Comparison of ENCODE assay signal across 14 mouse cellular contexts in the genomic region with DNA sequence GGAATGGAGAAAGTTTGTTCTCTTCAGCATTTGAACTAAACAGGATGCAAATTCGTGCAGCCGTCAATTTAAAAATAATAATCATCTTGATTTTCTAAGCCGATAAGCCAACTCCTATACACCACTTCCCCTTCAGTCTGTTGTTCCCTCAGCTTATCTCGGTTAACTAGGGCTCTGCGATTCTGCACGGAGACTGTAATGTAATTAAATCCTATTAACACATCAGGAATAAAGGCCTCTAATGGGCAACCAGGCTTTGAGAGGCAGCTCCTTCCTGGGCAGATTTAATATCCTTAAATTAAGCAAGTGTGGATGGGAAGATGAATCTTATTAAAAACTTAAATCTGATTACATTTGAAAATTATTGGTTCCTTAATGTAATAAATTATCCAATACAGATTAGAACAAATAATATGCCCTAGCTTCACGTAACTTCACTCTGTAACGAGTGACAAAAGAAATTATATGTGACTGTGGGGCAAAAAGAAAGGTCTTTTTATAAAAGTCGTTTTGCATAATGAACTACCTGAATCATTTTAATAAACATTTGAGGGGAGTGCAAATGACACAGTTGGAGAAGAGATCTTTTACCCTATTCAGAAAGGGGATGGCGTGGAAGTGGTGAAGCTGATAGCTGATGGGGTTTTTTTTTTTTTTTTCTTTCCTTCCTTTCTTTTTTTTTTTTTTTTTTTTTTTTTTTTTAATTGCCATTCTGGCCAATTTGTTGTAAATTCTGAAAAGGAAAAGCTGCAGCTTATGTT.
A peak's percentile ranks its signal among the peaks of the same experiment; 100 is the strongest.
DNase-seq lines count a peak whose midpoint lies in the region; ATAC-seq lines count a peak whose summit lies in the region.
"Had no signal": no experiment of that assay in that cellular context is flagged by ENCODE, and none has a peak within 500 bp of the region (broad histone marks: within the 10 kb centered on the region; RNA-seq: fewer than 3 reads in every experiment).

No protein-coding gene starts in this region.

- H3K27me3 ChIP-seq in neural tube, embryonic 11.5 days (ENCODE audit: control insufficient read depth, insufficient read depth, low read length): no peaks in the 10 kb centered on the region
- no peaks in the 10 kb centered on the region for H3K27me3 ChIP-seq in hindbrain, embryonic 12.5 days
- peaks cover 4% of the 10 kb centered on the region; the same call in 1 of the 2 replicates for H3K27me3 ChIP-seq in midbrain, embryonic 14.5 days (ENCODE audit: control insufficient read depth, insufficient read depth, low read length)
- H3K27me3 ChIP-seq: liver, embryonic 12.5 days had no signal

- no peaks in the 10 kb centered on the region for H3K36me3 ChIP-seq in neural tube, embryonic 11.5 days (ENCODE audit: control insufficient read depth, insufficient read depth, low read length)
- H3K36me3 ChIP-seq in hindbrain, embryonic 12.5 days: no peaks in the 10 kb centered on the region
- no peaks in the 10 kb centered on the region for H3K36me3 ChIP-seq in midbrain, embryonic 14.5 days (ENCODE audit: control insufficient read depth, insufficient read depth, low read length)
- H3K36me3 ChIP-seq: liver, embryonic 12.5 days had no signal

- H3K9ac ChIP-seq in neural tube, embryonic 11.5 days (ENCODE audit: low read length): no peak overlapping the region
- H3K9ac ChIP-seq in hindbrain, embryonic 12.5 days: no peak overlapping the region
- no peak overlapping the region for H3K9ac ChIP-seq in midbrain, embryonic 14.5 days (replicated peaks; ENCODE audit: low read length)
- H3K9ac ChIP-seq: liver, embryonic 12.5 days had no signal

- no peak for DNase-seq in neural tube, embryonic 11.5 days (ENCODE audit: low spot score)
- DNase-seq in neural tube, embryonic 10.5 days (ENCODE audit: extremely low spot score, low spot score): no peak
- DNase-seq in midbrain, embryonic 14.5 days: peak; percentile 66
- DNase-seq in right cerebral cortex, postnatal 10 days (ENCODE audit: low spot score in 2 of 2): no peak
- no peak for DNase-seq in right cerebral cortex, postnatal 25 days
- no peak for DNase-seq in gastrocnemius, postnatal 25 days
- DNase-seq: adrenal gland, postnatal 36 days; kidney, postnatal 10 days; thymus, postnatal 14 days had no signal

- H3K4me1 ChIP-seq in neural tube, embryonic 11.5 days (ENCODE audit: control insufficient read depth, insufficient read depth, low read length): no peaks in the 10 kb centered on the region
- H3K4me1 ChIP-seq in hindbrain, embryonic 12.5 days: peaks cover 7% of the 10 kb centered on the region
- peaks cover 16% of the 10 kb centered on the region for H3K4me1 ChIP-seq in midbrain, embryonic 14.5 days (ENCODE audit: control insufficient read depth, insufficient read depth, low read length)
- H3K4me1 ChIP-seq: liver, embryonic 12.5 days had no signal

- ATAC-seq in neural tube, embryonic 11.5 days (ENCODE audit: insufficient read depth, low FRiP score, low TSS enrichment): peak; percentile 36; the same call in 1 of the 2 replicates
- ATAC-seq in hindbrain, embryonic 12.5 days (ENCODE audit: low FRiP score): peak; percentile 60
- ATAC-seq in midbrain, embryonic 14.5 days (ENCODE audit: low FRiP score, low TSS enrichment): peak; percentile 53; the same call in 1 of the 2 replicates
- no peak for ATAC-seq in monocyte, adult 5-6 weeks (replicated peaks; ENCODE audit: insufficient number of reproducible peaks, low FRiP score, low TSS enrichment, poor library complexity, severe bottlenecking)
- ATAC-seq: intestine, embryonic 16.5 days; liver, embryonic 12.5 days; lung, postnatal 0 days had no signal

- H3K4me2 ChIP-seq in neural tube, embryonic 11.5 days (ENCODE audit: low read depth): no peak overlapping the region
- no peak overlapping the region for H3K4me2 ChIP-seq in hindbrain, embryonic 12.5 days (replicated peaks)
- peak overlapping the region; percentile 44 for H3K4me2 ChIP-seq in midbrain, embryonic 14.5 days (ENCODE audit: low read length)
- H3K4me2 ChIP-seq: liver, embryonic 12.5 days had no signal

- 35% methylated on average over 10 of the region's 10 CpGs for WGBS in neural tube, embryonic 11.5 days
- 34% methylated on average over 10 of the region's 10 CpGs for WGBS in hindbrain, embryonic 12.5 days
- WGBS in midbrain, embryonic 14.5 days: 9% methylated on average over 10 of the region's 10 CpGs

- H3K27ac ChIP-seq in neural tube, embryonic 11.5 days (ENCODE audit: low read depth, low read length): no peak overlapping the region
- H3K27ac ChIP-seq in hindbrain, embryonic 12.5 days: no peak overlapping the region
- peak overlapping the region; percentile 52; the same call in 1 of the 2 replicates for H3K27ac ChIP-seq in midbrain, embryonic 14.5 days (replicated peaks; ENCODE audit: low read depth, low read length)
- H3K27ac ChIP-seq: liver, embryonic 12.5 days had no signal

- H3K4me3 ChIP-seq in neural tube, embryonic 11.5 days (ENCODE audit: low read depth, low read length): no peak overlapping the region
- H3K4me3 ChIP-seq in hindbrain, embryonic 12.5 days: no peak overlapping the region
- no peak overlapping the region for H3K4me3 ChIP-seq in midbrain, embryonic 14.5 days (replicated peaks; ENCODE audit: low read depth, low read length)
- H3K4me3 ChIP-seq: liver, embryonic 12.5 days had no signal

- H3K9me3 ChIP-seq in neural tube, embryonic 11.5 days (ENCODE audit: control insufficient read depth, low read length): no peaks in the 10 kb centered on the region
- H3K9me3 ChIP-seq in hindbrain, embryonic 12.5 days (replicated peaks): no peaks in the 10 kb centered on the region
- H3K9me3 ChIP-seq in midbrain, embryonic 14.5 days (ENCODE audit: control insufficient read depth, low read length): no peaks in the 10 kb centered on the region
- H3K9me3 ChIP-seq: liver, embryonic 12.5 days had no signal
